Mouse (Mus musculus) adrenal gland, adult 18-20 months (tissue): ENCODE data around the gene Ppp2r5d. TPM values are rescaled to one million over a fixed set of nuclear protein-coding genes. Genes with fewer than 3 reads are reported as not detected.
A peak's percentile ranks its signal among the peaks of the same experiment; 100 is the strongest.

Experiments used
- DNase-seq, 2 experiments: peaks; one replicate each; pipeline ENCODE4 v3.0.0; 2021 to 2022; ENCODE audit warnings: low spot score in 2 of 2
- total RNA-seq, 2 experiments: library from RNA; stranded (reverse); gene quantifications; 1 replicate in 1 of 2; 2 replicates in 1 of 2; pipeline ENCODE4 v1.2.3; 2021

The Ppp2r5d gene
- total RNA-seq, 2 experiments from 2014 or later: 40.2 to 46.5 TPM

- no peak for DNase-seq
These were observed 19.7 kb upstream of the Ppp2r5d start for GRCm38 (mm10) chr17:46724477-46725084.

- no peak for DNase-seq
These were observed 16.2 kb upstream of the Ppp2r5d start for GRCm38 (mm10) chr17:46721077-46721476.

- no peak for DNase-seq
These were observed 10.0 kb upstream of the Ppp2r5d start for GRCm38 (mm10) chr17:46714756-46715481.

GRCm38 (mm10) chr17:46713849-46714248 lies 8.9 kb upstream of the Ppp2r5d start:
- DNase-seq: no peak

- DNase-seq: no peak
These were observed 7.5 kb upstream of the Ppp2r5d start for GRCm38 (mm10) chr17:46712442-46712841.

GRCm38 (mm10) chr17:46711612-46712271 lies 6.8 kb upstream of the Ppp2r5d start:
- DNase-seq: peak; percentile 66 to 71

GRCm38 (mm10) chr17:46710959-46711597 lies 6.2 kb upstream of the Ppp2r5d start, which contains the start of gene Pex6:
TSS of gene Pex6 (plus strand) at chr17:46711463.
- peak; percentile 86 for DNase-seq

GRCm38 (mm10) chr17:46706375-46707089 lies 1.6 kb upstream of the Ppp2r5d start:
- no peak for DNase-seq

GRCm38 (mm10) chr17:46703971-46704886 lies 682 bp downstream of the Ppp2r5d start:
- DNase-seq: no peak

- no peak for DNase-seq
These were observed 2.4 kb downstream of the Ppp2r5d start for GRCm38 (mm10) chr17:46702506-46702905.

GRCm38 (mm10) chr17:46702100-46702499 lies 2.8 kb downstream of the Ppp2r5d start:
- no peak for DNase-seq

- no peak for DNase-seq
These were observed 3.4 kb downstream of the Ppp2r5d start for GRCm38 (mm10) chr17:46701489-46701888.

- DNase-seq: no peak
These were observed 5.0 kb downstream of the Ppp2r5d start for GRCm38 (mm10) chr17:46699912-46700311.

- no peak for DNase-seq
These were observed 5.7 kb downstream of the Ppp2r5d start for GRCm38 (mm10) chr17:46699245-46699644.

- no peak for DNase-seq
These were observed 6.4 kb downstream of the Ppp2r5d start for GRCm38 (mm10) chr17:46698515-46698914.

- no peak for DNase-seq
These were observed 10.3 kb downstream of the Ppp2r5d start for GRCm38 (mm10) chr17:46694517-46695063.

- DNase-seq: no peak
These were observed 13.5 kb downstream of the Ppp2r5d start for GRCm38 (mm10) chr17:46691390-46691789.

GRCm38 (mm10) chr17:46690665-46691064 lies 14.2 kb downstream of the Ppp2r5d start:
- DNase-seq: no peak

GRCm38 (mm10) chr17:46685913-46686312 lies 19.0 kb downstream of the Ppp2r5d start:
- DNase-seq: no peak
